Mouse (Mus musculus): ENCODE data around the gene 1700016D06Rik. TPM values are rescaled to one million over a fixed set of nuclear protein-coding genes. Genes with fewer than 3 reads are reported as not detected.

Gene 1700016D06Rik
- total and polyA plus RNA-seq, 3 experiments = not detected

DNA sequence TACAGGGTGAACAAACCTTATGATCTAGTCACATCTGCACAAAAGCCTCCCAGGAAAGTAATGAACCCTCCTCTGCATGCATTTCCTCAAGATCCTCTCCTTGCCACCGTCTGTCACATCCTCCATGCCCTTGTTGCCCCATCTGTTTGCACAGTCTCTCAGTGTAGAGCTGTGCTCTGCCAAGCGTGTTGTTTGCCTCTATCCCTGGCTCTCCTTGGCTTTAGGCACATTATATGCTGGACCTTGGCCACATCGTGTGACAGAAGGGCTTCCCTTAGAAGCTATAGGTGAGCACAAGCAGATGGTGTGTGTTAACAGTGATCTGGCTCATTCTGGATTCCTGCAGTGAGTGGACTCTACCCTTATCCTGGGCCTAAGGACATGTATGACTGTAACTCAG, 38.9 kb downstream of the 1700016D06Rik start:
- DNase-seq (ENCODE audit: low read depth, low spot score) = no peak
- no peaks in the 10 kb centered on the region for H3K79me2 ChIP-seq (ENCODE audit: control insufficient read depth, insufficient read depth, low read length, poor library complexity)
- H3K9ac ChIP-seq (ENCODE audit: control insufficient read depth, low read depth, low read length, poor library complexity, severe bottlenecking) = no peak overlapping the region
- no peaks in the 10 kb centered on the region for H3K4me1 ChIP-seq (ENCODE audit: control insufficient read depth in 1 of 2, insufficient read depth in 2 of 2, low read length in 2 of 2)
- H3K27ac ChIP-seq (ENCODE audit: control insufficient read depth, low read depth, low read length) = no peak overlapping the region
- no peaks in the 10 kb centered on the region for H3K9me3 ChIP-seq (replicated peaks; ENCODE audit: insufficient read depth, low read length)
- TF ChIP-seq CHD2 (IDR thresholded peaks at IDR 0.05; ENCODE audit: low read length) (no peak), JUND (IDR thresholded peaks at IDR 0.05; ENCODE audit: low read depth, low read length) (no peak), USF2 (IDR thresholded peaks at IDR 0.05; ENCODE audit: borderline replicate concordance in 1 of 2, insufficient read depth in 1 of 2, low read depth in 1 of 2, low read length in 2 of 2) (no peak), E2F4 (IDR thresholded peaks at IDR 0.05; ENCODE audit: borderline replicate concordance, low read depth, low read length) (no peak), POLR2A (IDR thresholded peaks at IDR 0.05; ENCODE audit: control insufficient read depth in 1 of 2, insufficient read depth in 1 of 2, low read depth in 1 of 2, low read length in 2 of 2, poor library complexity in 1 of 2) (no peak), GATA1 (IDR thresholded peaks at IDR 0.05; ENCODE audit: low read depth, low read length) (no peak), ZKSCAN1 (IDR thresholded peaks at IDR 0.05; ENCODE audit: low read depth, low read length) (no peak), USF1 (IDR thresholded peaks at IDR 0.05; ENCODE audit: low read depth, low read length) (no peak), POLR2AphosphoS2 (IDR thresholded peaks at IDR 0.05; ENCODE audit: low read length) (no peak), NRF1 (IDR thresholded peaks at IDR 0.05; ENCODE audit: insufficient read depth, low read depth, low read length, poor library complexity, severe bottlenecking) (no peak), CHD1 (IDR thresholded peaks at IDR 0.05; ENCODE audit: low read depth, low read length) (no peak), POLR2AphosphoS5 (IDR thresholded peaks at IDR 0.05; ENCODE audit: borderline replicate concordance, low read depth, low read length) (no peak), TBP (IDR thresholded peaks at IDR 0.05; ENCODE audit: low read depth, low read length) (no peak), ZC3H11A (IDR thresholded peaks at IDR 0.05; ENCODE audit: low read depth, low read length) (no peak), SIN3A (IDR thresholded peaks at IDR 0.05; ENCODE audit: low read length) (no peak), MEF2A (IDR thresholded peaks at IDR 0.05; ENCODE audit: extremely low read depth, insufficient replicate concordance, low read depth, low read length, poor library complexity, severe bottlenecking) (no peak), MAFK (IDR thresholded peaks at IDR 0.05; ENCODE audit: borderline replicate concordance, low read depth, low read length) (no peak)
- no peak overlapping the region for H3K4me3 ChIP-seq (ENCODE audit: control insufficient read depth in 1 of 2, insufficient read depth in 1 of 2, low read depth in 2 of 2, low read length in 2 of 2)
- H3K36me3 ChIP-seq (ENCODE audit: control insufficient read depth in 1 of 2, insufficient read depth in 2 of 2, low read length in 2 of 2) = no peaks in the 10 kb centered on the region
- H3K27me3 ChIP-seq (ENCODE audit: control insufficient read depth in 1 of 2, insufficient read depth in 2 of 2, low read length in 2 of 2) = peaks cover 0 to 4% of the 10 kb centered on the region in 2 experiments; a peak in 1 of 4 replicates

DNA sequence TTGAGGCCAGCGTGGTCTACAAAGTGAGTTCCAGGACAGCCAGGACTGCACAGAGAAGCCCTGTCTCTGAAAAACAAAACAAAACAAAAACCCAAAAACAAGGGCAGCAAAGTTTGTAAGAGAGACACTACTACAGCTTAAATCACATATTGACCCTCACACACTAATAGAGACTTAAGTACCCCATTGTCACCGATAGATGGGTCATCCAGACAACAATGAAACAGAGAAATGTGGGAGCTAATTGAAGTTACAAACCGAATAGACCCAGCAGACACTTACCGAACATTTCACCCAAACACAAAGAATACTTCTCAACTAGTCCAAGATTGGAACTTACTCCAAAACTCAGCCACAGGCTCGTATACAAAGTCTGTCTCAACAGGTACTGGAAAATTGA, 50.8 kb downstream of the 1700016D06Rik start:
- no peaks in the 10 kb centered on the region for H3K27me3 ChIP-seq (ENCODE audit: control insufficient read depth in 1 of 2, insufficient read depth in 2 of 2, low read length in 2 of 2)
- no peaks in the 10 kb centered on the region for H3K4me1 ChIP-seq (ENCODE audit: control insufficient read depth in 1 of 2, insufficient read depth in 2 of 2, low read length in 2 of 2)
- no peak for TF ChIP-seq TAL1 (IDR thresholded peaks at IDR 0.05; ENCODE audit: low read length)
- TF ChIP-seq CTCF (IDR thresholded peaks at IDR 0.05 in 2 of 3, conservative IDR thresholded peaks at IDR 0.05 in 1 of 3; ENCODE audit: control insufficient read depth in 1 of 3, insufficient read depth in 1 of 3, low read depth in 2 of 3, low read length in 3 of 3, poor library complexity in 1 of 3, severe bottlenecking in 1 of 3) = no peak
- no peak for TF ChIP-seq KAT2A (conservative IDR thresholded peaks at IDR 0.05; ENCODE audit: low read depth, low read length)
- TF ChIP-seq ZKSCAN1 (IDR thresholded peaks at IDR 0.05; ENCODE audit: low read depth, low read length) = no peak
- no peak for TF ChIP-seq POLR2AphosphoS5 (IDR thresholded peaks at IDR 0.05; ENCODE audit: borderline replicate concordance, low read depth, low read length)
- TF ChIP-seq MAZ (IDR thresholded peaks at IDR 0.05; ENCODE audit: low read depth, low read length) = no peak
- TF ChIP-seq MYC (IDR thresholded peaks at IDR 0.05; ENCODE audit: low read depth, low read length) = no peak
- no peak for TF ChIP-seq NELFE (IDR thresholded peaks at IDR 0.05; ENCODE audit: low read depth, low read length)
- TF ChIP-seq USF1 (IDR thresholded peaks at IDR 0.05; ENCODE audit: low read depth, low read length) = no peak
- no peak for TF ChIP-seq NRF1 (IDR thresholded peaks at IDR 0.05; ENCODE audit: insufficient read depth, low read depth, low read length, poor library complexity, severe bottlenecking)
- TF ChIP-seq MXI1 (IDR thresholded peaks at IDR 0.05; ENCODE audit: low read depth, low read length) = no peak
- TF ChIP-seq POLR2AphosphoS2 (IDR thresholded peaks at IDR 0.05; ENCODE audit: low read length) = no peak
- H3K27ac ChIP-seq (ENCODE audit: control insufficient read depth, low read depth, low read length) = no peak overlapping the region
- H3K79me2 ChIP-seq (ENCODE audit: control insufficient read depth, insufficient read depth, low read length, poor library complexity) = no peaks in the 10 kb centered on the region
- no peak overlapping the region for H3K4me3 ChIP-seq (ENCODE audit: control insufficient read depth in 1 of 2, insufficient read depth in 1 of 2, low read depth in 2 of 2, low read length in 2 of 2)
- H3K9ac ChIP-seq (ENCODE audit: control insufficient read depth, low read depth, low read length, poor library complexity, severe bottlenecking) = no peak overlapping the region
- DNase-seq (ENCODE audit: low read depth, low spot score) = no peak
- H3K36me3 ChIP-seq (ENCODE audit: control insufficient read depth in 1 of 2, insufficient read depth in 2 of 2, low read length in 2 of 2) = no peaks in the 10 kb centered on the region
- no peaks in the 10 kb centered on the region for H3K9me3 ChIP-seq (replicated peaks; ENCODE audit: insufficient read depth, low read length)

Data from MEL (cell line).